Mouse (Mus musculus): ENCODE measurements at regions not wholly inside any gene's neighbourhood (a gene's known extent, or its start where the extent isn't known, plus 50 kb on each side); places are given as distances from the start of the nearest gene placed in this dataset.

DNA sequence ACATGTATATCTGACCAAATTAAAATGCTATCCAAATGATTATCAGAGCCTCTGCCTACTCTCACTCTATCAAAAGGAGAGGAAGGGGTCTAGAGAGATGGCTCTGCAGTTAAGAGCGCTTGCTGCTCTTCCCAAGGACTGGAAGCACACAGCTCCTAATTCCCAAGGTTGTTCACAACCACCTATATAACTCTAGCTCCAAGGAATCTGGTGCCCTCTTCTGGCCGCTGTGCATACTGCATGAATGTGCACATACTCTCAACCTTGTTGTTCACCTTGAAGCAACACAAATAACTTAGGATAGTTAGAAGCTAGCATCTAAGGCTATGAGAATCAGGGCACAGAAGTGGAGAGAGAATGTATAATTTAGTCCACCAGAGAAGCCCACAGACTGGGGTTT lies 86.6 kb upstream of the Paip1 start:
- in situ Hi-C loops (cut with MboI; ENCODE audit: low sequenced_read_pairs in 2 of 2, unreplicated experiment in 2 of 2), result loop anchor here in 1 of 2 experiments (25.0 kb wide), 1 partner anchor 930 kb away; no protein-coding TSS in a partner anchor
- Histone ChIP-seq H3K4me3 (ENCODE audit: insufficient read depth in 1 of 2, low read depth in 1 of 2, low read length in 2 of 2, poor library complexity in 1 of 2, severe bottlenecking in 1 of 2) (no peak overlapping the region), H3K9me3 (ENCODE audit: control insufficient read depth, insufficient read depth, low read depth, low read length) (no peaks in the 10 kb centered on the region), H3K4me1 (ENCODE audit: control insufficient read depth in 2 of 2, insufficient read depth in 2 of 2, low read length in 2 of 2, poor library complexity in 1 of 2) (no peaks in the 10 kb centered on the region), H3K9ac (ENCODE audit: insufficient read depth, low read depth, low read length, poor library complexity, severe bottlenecking) (no peak overlapping the region), H3K27ac (ENCODE audit: insufficient read depth, low read depth, low read length, poor library complexity, severe bottlenecking) (no peak overlapping the region), H3K36me3 (ENCODE audit: control insufficient read depth, insufficient read depth, low read length, poor library complexity, severe bottlenecking) (no peaks in the 10 kb centered on the region)
- DNase-seq (ENCODE audit: low read depth, low spot score), result peak; percentile 69
- TF ChIP-seq ZNF384 (IDR thresholded peaks at IDR 0.05; ENCODE audit: low read depth, low read length) (no peak), HCFC1 (IDR thresholded peaks at IDR 0.05; ENCODE audit: borderline replicate concordance, insufficient read depth, low read length) (no peak), ZC3H11A (IDR thresholded peaks at IDR 0.05; ENCODE audit: borderline replicate concordance, low read depth, low read length) (no peak; the same call in 1 of the 2 replicates), CHD2 (IDR thresholded peaks at IDR 0.05; ENCODE audit: low read depth, low read length) (no peak), MAFK (IDR thresholded peaks at IDR 0.05; ENCODE audit: insufficient read depth, low read depth, low read length) (no peak)

DNA sequence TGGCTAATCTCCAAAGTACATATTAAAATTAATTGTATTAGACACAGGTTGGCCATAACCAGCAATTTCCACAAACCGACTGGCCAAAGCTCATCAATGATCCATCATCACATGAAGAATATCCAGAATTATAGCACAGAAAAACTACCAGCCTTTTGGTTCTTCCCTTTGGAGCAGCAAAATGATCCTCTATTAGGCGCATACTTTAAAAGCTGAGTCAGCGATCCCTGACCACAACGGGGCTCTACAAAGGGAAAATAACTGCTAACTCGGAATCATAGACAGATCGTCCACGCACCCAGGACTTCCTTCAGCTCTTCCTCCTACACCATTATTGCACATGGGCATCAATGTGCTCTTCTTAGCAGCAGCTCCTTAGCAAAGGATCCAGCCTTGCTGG lies 85.6 kb upstream of the Paip1 start:
- Histone ChIP-seq H3K4me3 (ENCODE audit: insufficient read depth in 1 of 2, low read depth in 1 of 2, low read length in 2 of 2, poor library complexity in 1 of 2, severe bottlenecking in 1 of 2) (no peak overlapping the region), H3K9me3 (ENCODE audit: control insufficient read depth, insufficient read depth, low read depth, low read length) (no peaks in the 10 kb centered on the region), H3K36me3 (ENCODE audit: control insufficient read depth, insufficient read depth, low read length, poor library complexity, severe bottlenecking) (no peaks in the 10 kb centered on the region), H3K4me1 (ENCODE audit: control insufficient read depth in 2 of 2, insufficient read depth in 2 of 2, low read length in 2 of 2, poor library complexity in 1 of 2) (no peaks in the 10 kb centered on the region), H3K9ac (ENCODE audit: insufficient read depth, low read depth, low read length, poor library complexity, severe bottlenecking) (no peak overlapping the region), H3K27ac (ENCODE audit: insufficient read depth, low read depth, low read length, poor library complexity, severe bottlenecking) (no peak overlapping the region)
- no peak for TF ChIP-seq HCFC1 (IDR thresholded peaks at IDR 0.05; ENCODE audit: borderline replicate concordance, insufficient read depth, low read length)
- TF ChIP-seq ZNF384 (IDR thresholded peaks at IDR 0.05; ENCODE audit: low read depth, low read length), result no peak
- TF ChIP-seq ZC3H11A (IDR thresholded peaks at IDR 0.05; ENCODE audit: borderline replicate concordance, low read depth, low read length), result no peak
- peak; percentile 90 for TF ChIP-seq MAFK (IDR thresholded peaks at IDR 0.05; ENCODE audit: insufficient read depth, low read depth, low read length)
- no peak for DNase-seq (ENCODE audit: low read depth, low spot score)
- in situ Hi-C loops (cut with MboI; ENCODE audit: low sequenced_read_pairs in 2 of 2, unreplicated experiment in 2 of 2), result loop anchor here in 1 of 2 experiments (25.0 kb wide), 1 partner anchor 930 kb away; no protein-coding TSS in a partner anchor

GRCm38 (mm10) chr13:119347988-119348387 lies 80.4 kb upstream of the Paip1 start:
- Histone ChIP-seq H3K27ac (ENCODE audit: insufficient read depth, low read depth, low read length, poor library complexity, severe bottlenecking) (no peak overlapping the region), H3K4me3 (ENCODE audit: insufficient read depth in 1 of 2, low read depth in 1 of 2, low read length in 2 of 2, poor library complexity in 1 of 2, severe bottlenecking in 1 of 2) (no peak overlapping the region), H3K9me3 (ENCODE audit: control insufficient read depth, insufficient read depth, low read depth, low read length) (no peaks in the 10 kb centered on the region), H3K4me1 (ENCODE audit: control insufficient read depth in 2 of 2, insufficient read depth in 2 of 2, low read length in 2 of 2, poor library complexity in 1 of 2) (no peaks in the 10 kb centered on the region), H3K36me3 (ENCODE audit: control insufficient read depth, insufficient read depth, low read length, poor library complexity, severe bottlenecking) (no peaks in the 10 kb centered on the region), H3K9ac (ENCODE audit: insufficient read depth, low read depth, low read length, poor library complexity, severe bottlenecking) (no peak overlapping the region)
- in situ Hi-C loops (cut with MboI; ENCODE audit: low sequenced_read_pairs in 2 of 2, unreplicated experiment in 2 of 2), result loop anchor here in 1 of 2 experiments (25.0 kb wide), 1 partner anchor 936 kb away; no protein-coding TSS in a partner anchor
- no peak for TF ChIP-seq ZNF384 (IDR thresholded peaks at IDR 0.05; ENCODE audit: low read depth, low read length)
- TF ChIP-seq HCFC1 (IDR thresholded peaks at IDR 0.05; ENCODE audit: borderline replicate concordance, insufficient read depth, low read length), result no peak
- no peak for TF ChIP-seq MAFK (IDR thresholded peaks at IDR 0.05; ENCODE audit: insufficient read depth, low read depth, low read length)
- TF ChIP-seq ZC3H11A (IDR thresholded peaks at IDR 0.05; ENCODE audit: borderline replicate concordance, low read depth, low read length), result no peak
- no peak for TF ChIP-seq CHD2 (IDR thresholded peaks at IDR 0.05; ENCODE audit: low read depth, low read length)
- DNase-seq (ENCODE audit: low read depth, low spot score), result no peak

DNA sequence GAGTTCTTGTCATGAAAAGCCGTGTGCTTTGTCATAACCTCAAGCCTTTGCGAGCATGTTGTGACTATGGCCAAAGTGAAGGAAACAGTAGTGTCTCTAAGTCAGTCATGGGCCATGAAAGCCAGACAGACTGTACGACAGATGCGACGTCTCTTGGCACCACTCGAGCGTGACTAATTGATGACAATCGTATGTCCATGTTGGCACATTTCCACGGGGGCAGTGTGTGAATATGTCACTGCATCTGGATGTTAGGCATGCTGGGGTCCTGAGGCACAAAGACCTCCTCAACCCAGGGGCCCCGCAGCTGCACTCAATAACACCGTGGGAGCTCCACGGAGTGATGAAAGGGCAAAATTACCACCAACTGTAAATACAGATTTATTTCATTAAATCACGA lies 77.1 kb upstream of the Paip1 start:
- Histone ChIP-seq H3K4me3 (ENCODE audit: insufficient read depth in 1 of 2, low read depth in 1 of 2, low read length in 2 of 2, poor library complexity in 1 of 2, severe bottlenecking in 1 of 2) (no peak overlapping the region), H3K9me3 (ENCODE audit: control insufficient read depth, insufficient read depth, low read depth, low read length) (no peaks in the 10 kb centered on the region), H3K9ac (ENCODE audit: insufficient read depth, low read depth, low read length, poor library complexity, severe bottlenecking) (no peak overlapping the region), H3K36me3 (ENCODE audit: control insufficient read depth, insufficient read depth, low read length, poor library complexity, severe bottlenecking) (no peaks in the 10 kb centered on the region), H3K4me1 (ENCODE audit: control insufficient read depth in 2 of 2, insufficient read depth in 2 of 2, low read length in 2 of 2, poor library complexity in 1 of 2) (no peaks in the 10 kb centered on the region), H3K27ac (ENCODE audit: insufficient read depth, low read depth, low read length, poor library complexity, severe bottlenecking) (no peak overlapping the region)
- no peak for TF ChIP-seq CHD2 (IDR thresholded peaks at IDR 0.05; ENCODE audit: low read depth, low read length)
- TF ChIP-seq ZC3H11A (IDR thresholded peaks at IDR 0.05; ENCODE audit: borderline replicate concordance, low read depth, low read length), result no peak
- no peak for TF ChIP-seq ZNF384 (IDR thresholded peaks at IDR 0.05; ENCODE audit: low read depth, low read length)
- TF ChIP-seq MAFK (IDR thresholded peaks at IDR 0.05; ENCODE audit: insufficient read depth, low read depth, low read length), result no peak
- in situ Hi-C loops (cut with MboI; ENCODE audit: low sequenced_read_pairs in 2 of 2, unreplicated experiment in 2 of 2), result loop anchor here in 1 of 2 experiments (25.0 kb wide), 1 partner anchor 939 kb away; no protein-coding TSS in a partner anchor
- DNase-seq (ENCODE audit: low read depth, low spot score), result no peak

GRCm38 (mm10) chr13:119358696-119359095 lies 69.7 kb upstream of the Paip1 start:
- no peaks in the 10 kb centered on the region for H3K36me3 ChIP-seq (ENCODE audit: control insufficient read depth, insufficient read depth, low read length, poor library complexity, severe bottlenecking)
- in situ Hi-C loops (cut with MboI; ENCODE audit: low sequenced_read_pairs in 2 of 2, unreplicated experiment in 2 of 2), result loop anchor here in 1 of 2 experiments (25.0 kb wide), 1 partner anchor 946 kb away; no protein-coding TSS in a partner anchor
- H3K4me1 ChIP-seq (ENCODE audit: control insufficient read depth in 2 of 2, insufficient read depth in 2 of 2, low read length in 2 of 2, poor library complexity in 1 of 2), result no peaks in the 10 kb centered on the region
- no peak overlapping the region for H3K27ac ChIP-seq (ENCODE audit: insufficient read depth, low read depth, low read length, poor library complexity, severe bottlenecking)
- no peak for DNase-seq (ENCODE audit: low read depth, low spot score)
- H3K4me3 ChIP-seq (ENCODE audit: insufficient read depth in 1 of 2, low read depth in 1 of 2, low read length in 2 of 2, poor library complexity in 1 of 2, severe bottlenecking in 1 of 2), result no peak overlapping the region
- H3K9me3 ChIP-seq (ENCODE audit: control insufficient read depth, insufficient read depth, low read depth, low read length), result no peaks in the 10 kb centered on the region
- no peak for TF ChIP-seq ZC3H11A (IDR thresholded peaks at IDR 0.05; ENCODE audit: borderline replicate concordance, low read depth, low read length)
- TF ChIP-seq ZNF384 (IDR thresholded peaks at IDR 0.05; ENCODE audit: low read depth, low read length), result no peak
- no peak for TF ChIP-seq MAFK (IDR thresholded peaks at IDR 0.05; ENCODE audit: insufficient read depth, low read depth, low read length)
- H3K9ac ChIP-seq (ENCODE audit: insufficient read depth, low read depth, low read length, poor library complexity, severe bottlenecking), result no peak overlapping the region

Data from ES-E14 (cell line).